ENCODE assay signal across 8 mouse cellular contexts in the genomic region with DNA sequence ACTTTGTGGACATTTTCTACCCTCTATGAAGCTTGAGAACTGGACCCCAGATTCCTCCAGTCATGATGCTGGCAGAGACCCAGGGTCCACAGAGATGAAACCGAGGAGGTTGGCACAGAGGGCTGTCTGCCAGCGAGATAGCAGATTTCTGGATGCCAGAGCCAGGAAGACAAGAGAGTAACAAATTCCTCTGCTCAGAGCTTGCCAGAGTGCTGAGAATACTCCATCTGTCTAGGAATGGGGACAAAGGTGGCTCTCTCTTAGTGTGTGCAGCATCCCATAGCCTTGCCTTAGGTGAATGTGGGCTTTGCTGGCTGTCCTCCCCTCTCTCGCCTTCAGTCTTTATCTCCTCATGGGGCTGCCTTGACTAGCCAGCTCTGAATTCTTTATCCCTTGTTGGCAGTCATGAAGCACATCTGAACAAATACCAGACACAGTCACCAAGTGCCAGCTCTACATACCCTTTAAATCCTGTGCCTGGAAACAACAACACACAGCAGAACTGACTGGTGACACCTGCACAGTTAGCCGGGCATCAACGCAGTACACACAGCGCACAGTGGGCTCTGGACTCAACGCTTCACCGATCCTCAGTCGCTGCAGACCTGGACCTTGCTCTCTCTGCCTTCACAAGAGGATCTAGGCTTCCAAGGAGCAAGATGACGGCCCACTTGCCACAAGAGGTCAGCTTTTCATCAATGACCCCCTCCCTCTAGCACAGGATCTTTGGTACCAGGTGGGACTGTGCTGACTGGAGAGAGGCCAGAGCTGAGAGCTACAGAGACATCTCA. TPM values are rescaled to one million over a fixed set of nuclear protein-coding genes. Genes with fewer than 3 reads are reported as not detected.
DNase-seq lines count a peak whose midpoint lies in the region; ATAC-seq lines count a peak whose summit lies in the region.

Scd4 (plus strand) TSS at position 260 of the 791 bp plus-strand sequence.

- peak; percentile 71 to 77 for DNase-seq in adrenal gland, adult (ENCODE audit: inconsistent age in 2 of 2, low spot score in 1 of 2)
- DNase-seq in adrenal gland, postnatal 4 days (ENCODE audit: low spot score in 2 of 2) = no peak
- DNase-seq in adrenal gland, postnatal 36 days = peak; percentile 66 to 81
- DNase-seq in layer of hippocampus, adult 9-11 months = peak; percentile 50
- DNase-seq in midbrain, embryonic 11.5 days (ENCODE audit: low spot score, missing footprints) = no peak

- peak within 1 kb of the TSS; percentile 15; the same call in 1 of the 2 replicates for H3K9ac ChIP-seq in heart, embryonic 13.5 days
- H3K9ac ChIP-seq in midbrain, embryonic 11.5 days (ENCODE audit: low read length) = no peak within 1 kb of the TSS

- peak within 1 kb of the TSS; percentile 55 for H3K27ac ChIP-seq in heart, embryonic 13.5 days (replicated peaks)
- no peak within 1 kb of the TSS for H3K27ac ChIP-seq in midbrain, embryonic 11.5 days (ENCODE audit: low read depth, low read length)

- peak within 1 kb of the TSS; percentile 31 for H3K4me2 ChIP-seq in heart, embryonic 13.5 days
- no peak within 1 kb of the TSS for H3K4me2 ChIP-seq in midbrain, embryonic 11.5 days

- WGBS in heart, embryonic 13.5 days = 57% methylated on average over 10 of the region's 10 CpGs
- WGBS in midbrain, embryonic 11.5 days = 91% methylated on average over 10 of the region's 10 CpGs

- H3K4me1 ChIP-seq in heart, embryonic 13.5 days = peaks cover 41% of the 10 kb centered on the region
- no peaks in the 10 kb centered on the region for H3K4me1 ChIP-seq in midbrain, embryonic 11.5 days (ENCODE audit: control insufficient read depth, insufficient read depth, low read length)

- no peak for ATAC-seq in heart, embryonic 13.5 days (ENCODE audit: extremely low read depth, insufficient number of reproducible peaks, low FRiP score, low TSS enrichment)
- no peak for ATAC-seq in midbrain, embryonic 11.5 days (ENCODE audit: low FRiP score)
- ATAC-seq in monocyte, adult 5-6 weeks (replicated peaks; ENCODE audit: insufficient number of reproducible peaks, low FRiP score, low TSS enrichment, poor library complexity, severe bottlenecking) = no peak
- ATAC-seq in CD4-positive, CD25-positive, alpha-beta regulatory T cell, adult 4 months = no peak

- no peaks in the 10 kb centered on the region for H3K9me3 ChIP-seq in heart, embryonic 13.5 days
- no peaks in the 10 kb centered on the region for H3K9me3 ChIP-seq in midbrain, embryonic 11.5 days (ENCODE audit: control insufficient read depth, low read length)

- no peaks in the 10 kb centered on the region for H3K27me3 ChIP-seq in heart, embryonic 13.5 days (replicated peaks)
- no peaks in the 10 kb centered on the region for H3K27me3 ChIP-seq in midbrain, embryonic 11.5 days (ENCODE audit: control insufficient read depth, insufficient read depth, low read length)

- H3K36me3 ChIP-seq in heart, embryonic 13.5 days = no peaks in the 10 kb centered on the region
- H3K36me3 ChIP-seq in midbrain, embryonic 11.5 days (ENCODE audit: control insufficient read depth, insufficient read depth, low read length) = no peaks in the 10 kb centered on the region

- no peak within 1 kb of the TSS for H3K4me3 ChIP-seq in heart, embryonic 13.5 days
- H3K4me3 ChIP-seq in midbrain, embryonic 11.5 days (ENCODE audit: low read depth, low read length) = no peak within 1 kb of the TSS

RNA-seq across cellular contexts. Expression of gene Scd4, which starts in this region (rescaled TPM):
- 1 to 10 TPM; 2.0 to 2.2 TPM for total RNA-seq in adrenal gland, postnatal 4 days (2021)
- 1 to 10 TPM; 5.1 to 8.5 TPM for total RNA-seq in adrenal gland, postnatal 36 days (2021)
- polyA plus RNA-seq in heart, embryonic 13.5 days (2015; fragmentation: Nextera tagmentation; extraction: Ambion mirVana) = 0.49 and 0.69 TPM in 2 replicates
- polyA plus RNA-seq in midbrain, embryonic 11.5 days (2014; fragmentation: Nextera tagmentation; extraction: Ambion mirVana) = 0.06 TPM in 1 of 2 replicates, not detected in the other
- 1.7 TPM in 1 of 3 replicates, not detected in the others for total RNA-seq in monocyte, adult 5-6 weeks (2017)
- under 1 TPM; 0.42 to 0.59 TPM for polyA plus RNA-seq in CD4-positive, CD25-positive, alpha-beta regulatory T cell, adult 4 months (2017; shearing (Covaris generic))

Comparison
In these comparisons a context has a peak if more than half of its experiments do, and no peak if none do; other contexts are left out.
1. DNase-seq: peak in adrenal gland, adult (2 of 2), adrenal gland, postnatal 36 days (2 of 2) and layer of hippocampus, adult 9-11 months (single experiment); none in adrenal gland, postnatal 4 days (0 of 2) and midbrain, embryonic 11.5 days (single experiment).